Mouse (Mus musculus) midbrain, embryonic 10.5 days (tissue): ENCODE results near the gene Tas2r143. TPM values are rescaled to one million over a fixed set of nuclear protein-coding genes. Genes with fewer than 3 reads are reported as not detected.

Experiments used
- DNase-seq: peaks from one replicate; pipeline ENCODE4 v3.0.0-alpha.2; 2017; ENCODE audit warnings: low spot score
- H3K27ac ChIP-seq: fragments of 300-500 bp; sonication (generic); replicated peaks from 2 replicates; pipeline ENCODE4 v1.5.1; 2016; ENCODE audit warnings: mild to moderate bottlenecking
- H3K27me3 ChIP-seq: fragments of 300-500 bp; sonication (generic); 2 replicates; pipeline ENCODE4 v1.6.1; 2016; ENCODE audit warnings: low read depth, mild to moderate bottlenecking; ENCODE audit not compliant: poor library complexity, severe bottlenecking
- H3K36me3 ChIP-seq: fragments of 300-500 bp; sonication (generic); 2 replicates; pipeline ENCODE4 v1.6.1; 2016; ENCODE audit warnings: mild to moderate bottlenecking, moderate library complexity
- H3K4me1 ChIP-seq: fragments of 300-500 bp; sonication (generic); 2 replicates; pipeline ENCODE4 v1.6.1; 2016
- H3K4me3 ChIP-seq: fragments of 300-500 bp; sonication (generic); 2 replicates; pipeline ENCODE4 v1.5.1; 2016; ENCODE audit warnings: mild to moderate bottlenecking, moderate library complexity
- H3K9me3 ChIP-seq: fragments of 300-500 bp; sonication (generic); replicated peaks from 2 replicates; pipeline ENCODE4 v1.6.1; 2016; ENCODE audit warnings: mild to moderate bottlenecking
- WGBS: fragments of 180-500 bp; shearing (Covaris S2); methylation state at CpG from one replicate; pipeline ENCODE4 v1.1.7; 2016; 5-methylcytosine and 5-hydroxymethylcytosine counted together
- polyA plus RNA-seq: library from polyadenylated mRNA; unstranded; fragments of >200 nt; fragmentation: Nextera tagmentation; extraction: Ambion mirVana; gene quantifications from 2 replicates; pipeline ENCODE4 v1.2.1, GENCODE M21; 2016

Gene Tas2r143
- not detected in 2 replicates for polyA plus RNA-seq

DNA sequence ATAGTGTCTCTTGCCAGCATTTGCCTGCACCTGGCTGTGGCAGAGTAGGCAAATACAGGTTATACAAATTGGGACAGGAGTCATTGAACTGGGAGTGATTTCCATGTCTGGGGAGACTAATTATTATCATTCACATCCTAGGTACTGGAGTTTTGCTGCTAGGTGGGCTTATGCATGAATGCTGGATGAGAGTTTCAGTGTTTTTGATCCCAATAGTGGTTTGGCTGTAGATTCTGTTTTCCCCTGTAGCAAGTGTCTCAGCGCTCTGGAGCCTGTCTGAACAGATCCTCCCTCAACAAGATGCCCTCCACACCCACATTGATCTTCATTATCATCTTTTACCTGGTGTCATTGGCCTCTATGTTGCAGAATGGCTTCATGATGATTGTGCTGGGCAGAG, at the start of gene Tas2r143:
Gene Tas2r143 (plus strand): TSS at position 301 of the 400 bp plus-strand sequence.
- H3K27me3 ChIP-seq = no peaks in the 10 kb centered on the region
- H3K4me3 ChIP-seq = no peak within 1 kb of the TSS
- H3K9me3 ChIP-seq = no peaks in the 10 kb centered on the region
- no peaks in the 10 kb centered on the region for H3K36me3 ChIP-seq
- DNase-seq = no peak
- H3K27ac ChIP-seq = no peak within 1 kb of the TSS
- 79% methylated on average over 1 of the region's 1 CpGs for WGBS
- no peaks in the 10 kb centered on the region for H3K4me1 ChIP-seq

DNA sequence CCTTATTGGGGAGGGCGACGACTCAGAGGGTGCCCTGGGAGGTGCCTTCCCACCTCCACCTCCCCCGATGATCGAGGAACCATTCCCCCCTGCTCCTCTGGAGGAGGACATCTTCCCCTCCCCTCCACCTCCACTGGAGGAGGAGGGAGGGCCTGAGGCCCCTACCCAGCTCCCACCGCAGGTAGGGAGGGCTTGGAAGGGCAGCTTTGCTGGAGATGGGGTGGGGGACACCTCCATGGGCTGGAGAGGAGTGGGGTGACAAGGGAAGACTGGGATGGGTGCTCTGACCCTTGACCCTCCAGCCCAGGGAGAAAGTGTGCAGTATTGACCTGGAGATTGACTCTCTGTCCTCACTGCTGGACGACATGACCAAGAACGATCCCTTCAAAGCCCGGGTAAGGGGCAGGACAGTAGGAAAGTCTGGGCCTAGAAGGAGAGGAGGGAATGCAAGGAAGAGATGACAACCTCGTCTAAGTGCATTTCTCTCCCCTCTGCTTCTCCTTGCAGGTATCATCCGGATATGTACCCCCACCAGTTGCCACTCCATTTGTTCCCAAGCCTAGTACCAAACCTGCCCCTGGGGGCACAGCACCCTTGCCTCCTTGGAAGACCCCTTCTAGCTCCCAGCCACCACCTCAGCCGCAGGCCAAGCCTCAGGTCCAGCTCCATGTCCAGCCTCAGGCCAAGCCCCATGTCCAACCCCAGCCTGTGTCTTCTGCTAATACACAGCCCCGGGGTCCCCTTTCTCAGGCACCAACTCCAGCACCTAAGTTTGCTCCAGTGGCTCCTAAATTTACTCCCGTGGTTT, 48.9 kb upstream of the Tas2r143 start:
- no peak for DNase-seq
- Histone ChIP-seq H3K36me3 (peaks cover 49% of the 10 kb centered on the region), H3K27ac (peak overlapping the region; percentile 90)

DNA sequence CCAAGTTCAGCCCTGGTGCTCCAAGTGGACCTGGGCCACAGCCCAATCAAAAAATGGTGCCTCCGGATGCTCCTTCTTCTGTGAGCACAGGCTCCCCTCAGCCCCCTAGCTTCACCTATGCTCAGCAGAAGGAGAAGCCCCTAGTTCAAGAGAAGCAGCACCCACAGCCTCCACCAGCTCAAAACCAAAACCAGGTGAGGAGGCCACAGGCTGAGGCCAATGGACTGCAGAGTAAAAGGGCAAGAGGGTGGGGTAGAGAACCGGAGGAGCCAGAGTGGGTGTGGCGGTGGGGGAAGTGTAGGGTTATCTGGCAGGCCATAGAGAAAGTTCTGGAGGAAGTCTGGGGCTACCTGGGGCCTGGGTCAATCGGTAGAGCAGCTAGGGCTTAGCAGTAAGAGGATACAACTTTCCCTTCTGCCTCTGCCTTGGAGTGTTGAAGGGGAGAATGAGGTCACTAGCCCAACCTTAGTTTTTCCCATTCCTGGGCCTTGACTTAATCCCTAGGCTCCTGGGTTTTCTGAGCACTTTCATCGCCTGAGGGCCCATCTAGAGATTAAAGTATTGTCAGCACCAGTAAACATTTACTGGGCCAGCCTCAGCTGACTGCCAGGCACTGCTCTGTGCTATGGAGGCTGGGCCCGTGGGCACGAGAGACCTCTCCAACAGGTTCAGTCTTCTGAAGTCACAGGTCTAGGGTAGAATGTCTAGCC, 48.1 kb upstream of the Tas2r143 start:
- H3K27ac ChIP-seq = no peak overlapping the region
- no peak for DNase-seq
- H3K36me3 ChIP-seq = peaks cover 57% of the 10 kb centered on the region
- no peaks in the 10 kb centered on the region for H3K9me3 ChIP-seq
- peaks cover 45% of the 10 kb centered on the region for H3K4me1 ChIP-seq
- peak overlapping the region; percentile 91; the same call in 1 of the 2 replicates for H3K4me3 ChIP-seq
- WGBS = 85% methylated on average over 7 of the region's 7 CpGs
- no peaks in the 10 kb centered on the region for H3K27me3 ChIP-seq

More for the DNA sequence above, 48.9 kb upstream of the Tas2r143 start:
- peaks cover 45% of the 10 kb centered on the region for H3K4me1 ChIP-seq
- H3K27me3 ChIP-seq = no peaks in the 10 kb centered on the region
- no peaks in the 10 kb centered on the region for H3K9me3 ChIP-seq
- H3K4me3 ChIP-seq = peak overlapping the region; percentile 91
- 42% methylated on average over 13 of the region's 13 CpGs for WGBS

DNA sequence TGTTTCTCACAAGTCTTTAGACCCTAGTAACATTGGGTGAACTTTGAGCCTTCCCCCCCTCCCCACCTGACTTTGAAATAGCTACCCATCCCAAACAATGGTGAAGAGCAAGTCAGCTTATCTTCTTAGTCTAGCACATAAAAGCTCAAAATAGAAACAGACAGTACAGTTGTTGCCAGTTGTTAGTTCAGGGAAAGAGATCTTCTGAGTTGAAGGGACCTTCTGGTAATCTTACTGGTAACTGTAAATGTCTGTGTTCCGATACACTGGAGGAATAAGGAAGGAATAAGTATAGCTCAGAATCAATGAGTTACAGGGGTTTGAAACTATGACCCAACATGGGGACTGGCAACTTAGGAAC, 47.6 kb upstream of the Tas2r143 start:
- no peak for DNase-seq
- H3K27ac ChIP-seq = no peak overlapping the region
- H3K4me3 ChIP-seq = no peak overlapping the region
- 91% methylated on average over 1 of the region's 1 CpGs for WGBS
- no peaks in the 10 kb centered on the region for H3K27me3 ChIP-seq
- no peaks in the 10 kb centered on the region for H3K9me3 ChIP-seq
- H3K36me3 ChIP-seq = peaks cover 62% of the 10 kb centered on the region
- H3K4me1 ChIP-seq = peaks cover 45% of the 10 kb centered on the region

DNA sequence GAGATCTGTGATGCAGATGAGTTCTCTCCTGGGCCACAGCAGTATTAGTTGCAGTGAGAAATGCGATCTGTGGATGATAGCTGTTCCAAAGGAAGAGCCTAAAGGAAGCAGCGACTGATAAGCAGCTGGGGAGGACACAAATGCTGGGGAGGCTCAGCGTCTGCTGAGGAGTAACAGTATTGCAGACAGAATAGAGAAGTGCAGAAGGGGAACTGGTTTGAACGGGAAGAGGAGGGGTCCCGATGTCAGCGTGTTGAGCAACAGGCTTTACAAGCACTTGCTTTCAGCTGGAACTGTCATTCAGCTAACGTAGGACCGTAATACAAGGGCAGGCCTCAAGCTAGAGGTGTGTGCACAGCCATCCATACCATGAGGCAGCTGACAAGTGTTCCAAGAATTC, 46.9 kb upstream of the Tas2r143 start:
- H3K27me3 ChIP-seq = no peaks in the 10 kb centered on the region
- H3K9me3 ChIP-seq = no peaks in the 10 kb centered on the region
- no peak overlapping the region for H3K27ac ChIP-seq
- H3K4me3 ChIP-seq = no peak overlapping the region
- peaks cover 69% of the 10 kb centered on the region for H3K36me3 ChIP-seq
- DNase-seq = no peak
- peaks cover 51% of the 10 kb centered on the region for H3K4me1 ChIP-seq
- 93% methylated on average over 8 of the region's 8 CpGs for WGBS

DNA sequence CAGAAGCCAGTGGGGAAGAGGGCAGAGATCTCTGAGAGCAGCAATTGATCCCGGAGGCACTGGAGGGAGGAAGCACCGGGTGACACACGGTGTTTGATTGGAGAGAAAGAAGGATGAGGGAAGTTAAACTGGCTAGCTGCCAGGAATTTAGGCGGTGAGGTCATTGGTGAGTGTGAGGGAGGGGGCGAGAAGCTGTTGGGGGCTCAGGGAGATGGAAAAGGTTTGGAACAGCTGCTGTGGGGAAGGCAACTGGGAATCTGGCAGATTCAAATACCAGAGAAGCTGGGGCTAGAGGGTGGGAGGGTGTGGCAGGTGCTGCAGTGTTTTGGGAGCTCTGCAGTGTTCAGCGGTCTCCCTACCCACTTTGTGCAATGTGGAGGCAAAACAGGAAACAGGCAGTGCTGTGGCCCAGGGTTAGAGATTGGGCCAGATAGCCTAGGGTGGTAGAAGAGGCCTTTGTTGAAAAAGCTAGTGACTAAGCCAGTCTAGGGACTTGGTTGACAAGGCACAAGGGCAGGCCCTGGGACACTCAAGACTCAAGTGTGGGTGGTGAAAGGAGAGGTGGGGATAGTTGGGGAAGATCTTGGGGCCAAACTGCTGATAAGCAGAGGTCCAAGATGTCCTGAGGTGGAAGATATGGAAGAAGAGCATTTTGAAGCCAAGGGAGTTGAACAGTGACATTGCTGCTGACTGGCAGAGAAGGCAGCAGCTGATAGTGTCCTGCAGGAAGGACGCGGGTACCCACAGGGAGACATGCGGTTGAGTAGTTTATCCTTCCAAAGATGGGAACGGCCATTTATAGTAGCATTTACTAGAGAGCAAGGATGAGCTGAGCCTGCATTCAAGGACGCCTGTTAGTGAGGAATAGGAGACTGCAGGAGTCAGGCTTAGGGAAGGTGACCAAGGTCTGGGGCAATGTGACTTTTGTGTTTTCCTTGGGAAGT, 45.7 kb upstream of the Tas2r143 start:
- Histone ChIP-seq H3K4me3 (no peak overlapping the region), H3K36me3 (peaks cover 81% of the 10 kb centered on the region), H3K27me3 (no peaks in the 10 kb centered on the region), H3K27ac (no peak overlapping the region), H3K9me3 (no peaks in the 10 kb centered on the region), H3K4me1 (peaks cover 40% of the 10 kb centered on the region)
- 86% methylated on average over 11 of the region's 11 CpGs for WGBS
- no peak for DNase-seq

DNA sequence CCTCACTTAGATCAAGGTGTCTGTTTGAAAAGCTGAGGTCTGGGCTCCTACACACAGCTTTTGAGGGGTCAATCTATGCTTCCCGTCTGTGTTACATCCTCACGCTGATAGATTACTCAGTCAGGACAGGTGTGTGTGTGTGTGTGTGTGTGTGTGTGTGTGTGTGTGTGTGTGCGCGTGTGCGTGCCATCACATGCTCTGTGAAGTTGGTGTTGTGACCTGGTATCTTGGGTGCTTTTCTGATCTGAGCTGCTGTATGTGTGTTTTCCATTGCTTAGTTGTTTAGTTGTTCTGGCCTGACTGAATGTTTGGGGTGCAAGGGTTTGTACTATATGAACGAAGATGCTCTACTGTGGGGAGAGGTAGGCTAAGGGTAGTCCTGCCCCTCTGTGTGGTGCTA, 44.7 kb upstream of the Tas2r143 start:
- 93% methylated on average over 6 of the region's 6 CpGs for WGBS
- peaks cover 91% of the 10 kb centered on the region for H3K36me3 ChIP-seq
- H3K27me3 ChIP-seq = no peaks in the 10 kb centered on the region
- H3K4me1 ChIP-seq = peaks cover 39% of the 10 kb centered on the region
- no peaks in the 10 kb centered on the region for H3K9me3 ChIP-seq
- no peak for DNase-seq
- no peak overlapping the region for H3K4me3 ChIP-seq
- H3K27ac ChIP-seq = no peak overlapping the region

DNA sequence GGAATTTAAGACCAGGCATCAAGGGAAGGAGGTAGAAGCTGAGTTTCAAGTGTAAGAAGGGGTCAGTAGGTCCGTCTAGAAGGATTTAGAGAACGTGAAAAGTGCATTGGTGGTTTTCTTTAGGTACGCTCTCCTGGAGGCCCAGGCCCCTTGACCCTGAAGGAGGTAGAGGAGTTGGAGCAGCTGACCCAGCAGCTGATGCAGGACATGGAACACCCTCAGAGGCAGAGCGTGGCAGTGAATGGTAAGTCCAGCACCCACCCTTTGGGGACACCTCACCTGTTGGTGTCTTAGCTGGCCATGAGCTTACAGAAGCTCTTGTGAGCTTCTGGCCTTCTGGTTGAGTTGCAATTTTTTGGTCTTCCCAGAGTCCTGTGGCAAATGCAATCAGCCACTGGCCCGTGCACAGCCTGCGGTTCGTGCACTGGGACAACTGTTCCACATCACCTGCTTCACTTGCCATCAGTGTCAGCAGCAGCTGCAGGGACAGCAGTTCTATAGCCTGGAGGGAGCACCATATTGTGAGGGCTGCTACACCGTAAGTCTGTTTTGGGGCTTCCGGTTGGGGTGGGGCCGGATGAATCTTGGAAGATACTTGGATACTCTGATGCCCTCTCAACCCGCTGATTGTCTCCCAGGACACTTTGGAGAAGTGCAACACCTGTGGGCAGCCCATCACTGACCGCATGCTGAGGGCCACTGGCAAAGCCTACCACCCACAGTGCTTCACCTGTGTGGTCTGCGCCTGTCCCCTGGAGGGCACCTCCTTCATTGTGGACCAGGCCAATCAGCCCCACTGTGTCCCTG, 44.0 kb upstream of the Tas2r143 start:
- Histone ChIP-seq H3K4me3 (no peak overlapping the region), H3K9me3 (no peaks in the 10 kb centered on the region), H3K4me1 (peaks cover 32% of the 10 kb centered on the region), H3K27ac (no peak overlapping the region), H3K36me3 (peaks cover 97% of the 10 kb centered on the region), H3K27me3 (no peaks in the 10 kb centered on the region)
- 93% methylated on average over 13 of the region's 13 CpGs for WGBS
- no peak for DNase-seq

DNA sequence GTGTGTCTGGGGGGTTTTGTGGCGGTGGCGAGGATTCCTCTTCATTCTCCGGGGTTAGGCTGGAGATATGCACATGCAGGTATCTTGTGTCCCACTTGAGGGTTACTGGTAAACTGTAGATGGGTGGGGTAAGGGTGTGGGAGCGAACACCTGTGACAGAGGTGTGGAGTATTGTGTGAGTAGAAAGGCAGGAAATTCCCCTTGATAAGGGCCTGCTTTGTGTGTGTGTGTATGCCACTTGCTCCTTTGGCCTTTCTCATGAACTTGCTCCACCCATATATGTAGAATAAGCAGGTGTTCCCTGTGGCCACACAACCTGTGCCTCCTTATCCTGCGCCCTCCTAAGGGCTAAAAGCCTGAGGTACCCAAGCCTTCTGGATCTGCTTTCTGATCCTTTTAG, 43.1 kb upstream of the Tas2r143 start:
- WGBS = 97% methylated on average over 5 of the region's 5 CpGs
- no peak overlapping the region for H3K27ac ChIP-seq
- peaks cover 96% of the 10 kb centered on the region for H3K36me3 ChIP-seq

DNA sequence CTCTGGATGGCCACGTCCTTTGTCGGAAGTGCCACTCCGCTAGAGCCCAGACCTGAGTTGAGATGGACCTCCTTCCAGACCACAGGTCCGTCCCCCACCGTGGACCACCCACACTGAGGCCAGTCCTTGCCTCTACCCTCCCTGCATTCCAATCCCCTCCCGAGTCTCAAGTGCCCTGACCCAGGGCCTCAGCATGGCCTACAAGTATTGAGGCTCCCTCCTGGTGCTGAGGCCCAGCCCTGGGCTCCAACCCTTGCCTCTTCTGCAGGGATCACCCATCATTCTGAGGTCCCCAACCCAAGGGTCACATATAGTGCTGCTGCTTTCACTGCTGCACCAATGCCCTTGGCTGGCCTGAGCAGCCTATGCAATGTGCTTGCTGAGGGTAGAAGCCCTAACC, 42.1 kb upstream of the Tas2r143 start:
- no peak for DNase-seq
- no peak overlapping the region for H3K27ac ChIP-seq
- H3K4me1 ChIP-seq = peaks cover 22% of the 10 kb centered on the region
- peaks cover 87% of the 10 kb centered on the region for H3K36me3 ChIP-seq
- H3K4me3 ChIP-seq = no peak overlapping the region
- no peaks in the 10 kb centered on the region for H3K27me3 ChIP-seq
- WGBS = 66% methylated on average over 6 of the region's 6 CpGs
- no peaks in the 10 kb centered on the region for H3K9me3 ChIP-seq

More for the DNA sequence above, 43.1 kb upstream of the Tas2r143 start:
- Histone ChIP-seq H3K9me3 (no peaks in the 10 kb centered on the region), H3K4me3 (no peak overlapping the region), H3K4me1 (peaks cover 23% of the 10 kb centered on the region), H3K27me3 (no peaks in the 10 kb centered on the region)
- DNase-seq = no peak

DNA sequence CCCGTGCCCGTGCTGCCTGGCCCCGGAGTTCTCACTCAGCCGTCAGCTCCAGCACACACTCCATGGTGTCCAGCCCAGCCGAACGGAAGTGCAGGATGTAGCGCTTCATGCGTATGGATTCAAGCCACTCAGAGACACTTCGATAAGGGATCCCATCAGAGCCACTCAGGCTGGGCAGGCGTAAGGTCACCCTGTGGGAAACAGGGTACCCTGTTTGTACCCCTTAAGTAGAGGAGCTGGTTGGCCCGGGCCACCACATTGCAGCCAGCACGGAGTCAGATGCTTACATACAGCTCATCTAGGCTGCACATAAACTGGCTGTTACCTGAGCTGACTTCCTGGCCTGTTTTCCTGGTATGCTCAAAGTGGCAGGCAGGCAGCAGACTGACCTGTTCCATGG, 41.1 kb upstream of the Tas2r143 start:
- no peak for DNase-seq
- Histone ChIP-seq H3K27ac (no peak overlapping the region), H3K36me3 (peaks cover 77% of the 10 kb centered on the region), H3K27me3 (no peaks in the 10 kb centered on the region), H3K9me3 (no peaks in the 10 kb centered on the region), H3K4me1 (peaks cover 18% of the 10 kb centered on the region), H3K4me3 (no peak overlapping the region)
- WGBS = 94% methylated on average over 12 of the region's 12 CpGs
